Mouse (Mus musculus) forebrain, embryonic 16.5 days (tissue): Measurements from ENCODE around the gene Wnk4. TPM values are rescaled to one million over a fixed set of nuclear protein-coding genes. Genes with fewer than 3 reads are reported as not detected.

Source experiments
- ATAC-seq: fragments of 200-750 bp; cut with Nextera tagmentation; 2 replicates; pipeline ENCODE4 v1.8.0; 2017; ENCODE audit warnings: mild to moderate bottlenecking, moderate library complexity
- H3K27ac ChIP-seq: fragments of 300-500 bp; sonication (generic); 2 replicates; pipeline ENCODE4 v1.5.1; 2014; ENCODE audit warnings: low read length, control low read depth
- H3K27me3 ChIP-seq: fragments of 300-500 bp; sonication (generic); replicated peaks from 2 replicates; pipeline ENCODE4 v1.6.1; 2014; ENCODE audit warnings: low read length; ENCODE audit not compliant: control insufficient read depth, insufficient read depth
- H3K36me3 ChIP-seq: fragments of 300-500 bp; sonication (generic); 2 replicates; pipeline ENCODE4 v1.6.1; 2014; ENCODE audit not compliant: control insufficient read depth, insufficient read depth
- H3K4me1 ChIP-seq: fragments of 300-500 bp; sonication (generic); replicated peaks from 2 replicates; pipeline ENCODE4 v1.6.1; 2014; ENCODE audit warnings: low read length; ENCODE audit not compliant: control insufficient read depth, insufficient read depth
- H3K4me2 ChIP-seq: fragments of 300-500 bp; sonication (generic); 2 replicates; pipeline ENCODE4 v1.6.1; 2014; ENCODE audit warnings: mild to moderate bottlenecking, low read length, control low read depth
- H3K4me3 ChIP-seq: fragments of 300-500 bp; sonication (generic); replicated peaks from 2 replicates; pipeline ENCODE4 v1.5.1; 2014; ENCODE audit warnings: mild to moderate bottlenecking, low read length, control low read depth
- H3K9ac ChIP-seq: fragments of 300-500 bp; sonication (generic); replicated peaks from 2 replicates; pipeline ENCODE4 v1.6.1; 2014; ENCODE audit warnings: low read depth, low read length, control low read depth
- H3K9me3 ChIP-seq: fragments of 300-500 bp; sonication (generic); 2 replicates; pipeline ENCODE4 v1.6.1; 2016; ENCODE audit warnings: low read length; ENCODE audit not compliant: control insufficient read depth
- WGBS: fragments of 180-500 bp; shearing (Covaris S2); extraction: QIAGEN DNeasy Blood & Tissue Kit; methylation state at CpG from one replicate; pipeline ENCODE4 v1.1.7; 2014; 5-methylcytosine and 5-hydroxymethylcytosine counted together
- polyA plus RNA-seq: library from polyadenylated mRNA; unstranded; fragments of >200 nt; fragmentation: Nextera tagmentation; extraction: Ambion mirVana; gene quantifications from 2 replicates; pipeline ENCODE4 v1.2.1, GENCODE M21; 2015

The Wnk4 gene
- polyA plus RNA-seq, 1 experiment from 2014 or later: 6.2 TPM

DNA sequence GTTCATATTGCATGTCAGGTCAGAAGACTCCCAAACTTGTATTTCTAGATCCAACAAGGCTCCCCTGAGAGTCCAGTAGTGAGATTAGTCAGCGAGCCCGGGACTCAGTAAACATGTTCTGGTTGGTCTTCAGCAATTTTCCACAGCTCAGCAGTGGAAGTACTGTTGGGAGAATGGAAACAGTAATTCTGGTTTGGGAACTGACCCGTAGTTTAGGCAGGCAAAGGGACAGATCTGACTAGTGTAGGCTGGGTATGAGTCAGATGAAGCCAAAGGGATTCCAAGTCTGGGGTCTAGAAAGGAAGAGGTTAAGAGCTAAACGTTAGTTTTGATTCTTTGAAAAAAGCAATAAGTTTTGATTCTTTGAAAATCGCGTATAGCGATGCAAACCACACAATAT lies 7.4 kb upstream of the Wnk4 start:
- Histone ChIP-seq H3K9ac (peak overlapping the region; percentile 92), H3K4me2 (peak overlapping the region; percentile 91), H3K4me3 (peak overlapping the region; percentile 85), H3K36me3 (no peaks in the 10 kb centered on the region), H3K9me3 (no peaks in the 10 kb centered on the region), H3K27me3 (no peaks in the 10 kb centered on the region), H3K27ac (no peak overlapping the region), H3K4me1 (peaks cover 14% of the 10 kb centered on the region)
- WGBS: 20% methylated on average over 7 of the region's 7 CpGs
- ATAC-seq: no peak

- H3K4me3 ChIP-seq: peak within 1 kb of the TSS; percentile 85
- H3K4me2 ChIP-seq: peak within 1 kb of the TSS; percentile 91
- peak within 1 kb of the TSS; percentile 85 for H3K27ac ChIP-seq
- ATAC-seq: peak; percentile 93
- under 1% methylated on average over 36 of the region's 40 CpGs for WGBS
- H3K4me1 ChIP-seq: peaks cover 14% of the 10 kb centered on the region
- peak within 1 kb of the TSS; percentile 92 for H3K9ac ChIP-seq
- no peaks in the 10 kb centered on the region for H3K27me3 ChIP-seq
- H3K36me3 ChIP-seq: no peaks in the 10 kb centered on the region
- H3K9me3 ChIP-seq: no peaks in the 10 kb centered on the region
These were observed 6.6 kb upstream of the Wnk4 start, which contains the start of gene Vps25 for GRCm38 (mm10) chr11:101253613-101254389. TSS of gene Vps25 (plus strand) at chr11:101253707.

GRCm38 (mm10) chr11:101255826-101256775 lies 4.3 kb upstream of the Wnk4 start:
- Histone ChIP-seq H3K27me3 (0 out of 2 replicates have a peak, but pooled peaks cover 2% of the 10 kb centered on the region), H3K9me3 (no peaks in the 10 kb centered on the region), H3K36me3 (no peaks in the 10 kb centered on the region), H3K4me2 (no peak overlapping the region), H3K4me1 (peaks cover 29% of the 10 kb centered on the region), H3K4me3 (no peak overlapping the region), H3K27ac (no peak overlapping the region), H3K9ac (no peak overlapping the region)
- WGBS: 89% methylated on average over 13 of the region's 13 CpGs
- ATAC-seq: no peak

DNA sequence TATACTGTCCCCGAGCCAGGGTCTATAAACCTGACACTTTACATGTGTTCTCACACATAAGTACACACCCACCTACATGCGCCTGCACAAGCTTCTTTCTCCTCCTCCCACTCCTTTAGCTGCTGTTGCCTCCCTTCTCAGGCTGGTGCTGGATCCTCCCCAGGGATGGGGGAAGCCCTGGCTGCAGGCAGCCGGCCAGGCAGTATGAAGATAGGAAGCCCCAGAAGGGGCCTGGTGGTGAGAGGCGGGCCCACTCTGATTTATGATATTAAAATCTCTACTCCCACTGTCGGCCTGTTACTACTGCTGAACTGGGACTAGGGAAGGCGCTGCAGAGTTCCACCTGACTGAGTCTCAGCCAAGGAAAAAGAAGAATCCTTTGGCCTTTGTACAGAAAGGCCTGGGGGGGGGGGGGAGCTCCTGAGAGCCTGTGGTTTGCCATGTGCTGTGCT lies 1.1 kb upstream of the Wnk4 start:
- ATAC-seq: no peak
- Histone ChIP-seq H3K9ac (no peak overlapping the region), H3K4me2 (no peak overlapping the region), H3K36me3 (no peaks in the 10 kb centered on the region), H3K9me3 (no peaks in the 10 kb centered on the region), H3K4me3 (no peak overlapping the region), H3K4me1 (peaks cover 22% of the 10 kb centered on the region), H3K27me3 (peaks cover 27% of the 10 kb centered on the region), H3K27ac (no peak overlapping the region)
- WGBS: 50% methylated on average over 6 of the region's 6 CpGs

DNA sequence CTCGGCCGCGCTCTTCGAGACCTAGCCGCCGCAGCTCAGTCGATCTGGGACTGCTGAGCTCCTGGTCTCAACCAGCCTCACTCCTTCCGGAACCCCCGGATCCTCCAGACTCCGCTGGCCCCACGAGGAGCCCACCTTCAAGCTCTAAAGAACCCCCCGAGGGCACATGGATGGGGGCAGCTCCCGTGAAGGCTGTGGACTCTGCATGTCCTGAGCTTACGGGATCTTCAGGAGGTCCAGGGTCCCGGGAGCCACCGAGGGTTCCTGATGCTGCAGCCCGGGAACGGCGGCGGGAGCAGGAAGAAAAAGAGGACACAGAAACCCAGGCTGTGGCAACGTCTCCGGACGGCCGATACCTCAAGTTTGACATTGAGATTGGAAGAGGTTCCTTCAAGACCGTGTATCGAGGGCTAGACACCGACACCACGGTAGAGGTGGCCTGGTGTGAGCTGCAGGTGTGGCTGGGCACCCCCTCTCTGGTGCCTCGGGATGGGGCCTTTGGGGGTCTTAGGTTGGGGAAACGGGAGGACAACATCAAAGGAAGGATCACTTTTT lies 536 bp downstream of the Wnk4 start:
- ATAC-seq: no peak
- Histone ChIP-seq H3K36me3 (no peaks in the 10 kb centered on the region), H3K4me2 (peak overlapping the region; percentile 81), H3K9me3 (no peaks in the 10 kb centered on the region), H3K4me1 (peaks cover 25% of the 10 kb centered on the region), H3K27ac (no peak overlapping the region), H3K9ac (peak overlapping the region; percentile 64), H3K27me3 (peaks cover 36% of the 10 kb centered on the region), H3K4me3 (peak overlapping the region; percentile 47)
- under 1% methylated on average over 30 of the region's 30 CpGs for WGBS

DNA sequence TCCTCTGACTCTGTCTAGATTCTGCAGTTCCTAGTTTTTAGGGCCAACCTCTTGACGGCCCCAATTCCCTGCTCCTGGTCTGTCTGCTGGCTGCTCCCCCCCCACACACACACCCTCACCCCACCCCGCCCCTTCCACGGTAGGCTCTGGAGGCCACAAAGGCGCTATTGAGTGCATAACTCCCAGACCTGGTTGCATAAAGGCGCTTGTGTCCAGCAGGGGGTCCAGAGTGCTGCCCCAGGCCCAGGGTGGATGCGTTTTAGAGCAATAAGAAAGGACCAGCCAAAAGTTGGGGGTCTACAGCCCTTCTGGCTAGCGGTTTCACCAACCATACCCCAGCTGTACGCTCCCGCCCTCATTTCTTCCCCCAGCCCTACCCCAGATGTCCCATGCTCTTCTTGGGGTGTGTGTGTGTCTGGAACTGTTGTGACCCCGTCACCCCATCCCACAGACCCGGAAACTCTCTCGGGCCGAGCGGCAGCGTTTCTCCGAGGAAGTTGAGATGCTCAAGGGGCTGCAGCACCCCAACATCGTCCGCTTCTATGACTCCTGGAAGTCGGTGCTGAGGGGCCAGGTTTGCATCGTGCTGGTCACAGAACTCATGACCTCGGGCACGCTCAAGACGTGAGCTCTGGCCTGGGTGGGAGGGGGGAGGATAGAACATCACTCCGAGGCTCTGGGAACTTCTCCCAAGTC lies 2.1 kb downstream of the Wnk4 start:
- Histone ChIP-seq H3K27ac (no peak overlapping the region), H3K9me3 (no peaks in the 10 kb centered on the region), H3K4me1 (peaks cover 25% of the 10 kb centered on the region), H3K4me2 (no peak overlapping the region), H3K4me3 (no peak overlapping the region), H3K9ac (no peak overlapping the region), H3K27me3 (peaks cover 41% of the 10 kb centered on the region), H3K36me3 (no peaks in the 10 kb centered on the region)
- 2% methylated on average over 24 of the region's 24 CpGs for WGBS
- no peak for ATAC-seq

- ATAC-seq: no peak
- 4% methylated on average over 32 of the region's 32 CpGs for WGBS
- Histone ChIP-seq H3K4me1 (peaks cover 25% of the 10 kb centered on the region), H3K9ac (no peak overlapping the region), H3K27ac (no peak overlapping the region), H3K36me3 (no peaks in the 10 kb centered on the region), H3K9me3 (no peaks in the 10 kb centered on the region), H3K4me3 (no peak overlapping the region), H3K27me3 (peaks cover 41% of the 10 kb centered on the region), H3K4me2 (no peak overlapping the region)
These were observed 3.0 kb downstream of the Wnk4 start for GRCm38 (mm10) chr11:101263138-101263988.

- Histone ChIP-seq H3K4me3 (no peak overlapping the region), H3K9ac (no peak overlapping the region), H3K27me3 (peaks cover 41% of the 10 kb centered on the region), H3K36me3 (no peaks in the 10 kb centered on the region), H3K4me1 (peaks cover 25% of the 10 kb centered on the region), H3K9me3 (no peaks in the 10 kb centered on the region), H3K4me2 (no peak overlapping the region), H3K27ac (no peak overlapping the region)
- ATAC-seq: no peak
- WGBS: 7% methylated on average over 3 of the region's 3 CpGs
These were observed 3.6 kb downstream of the Wnk4 start for GRCm38 (mm10) chr11:101263989-101264280.
